Mouse (Mus musculus) kidney, adult 2 months (tissue): Measurements from ENCODE around the gene Arl15. TPM values are rescaled to one million over a fixed set of nuclear protein-coding genes. Genes with fewer than 3 reads are reported as not detected.

Experiments used
- DNase-seq: peaks from one replicate; pipeline ENCODE4 v3.0.0; 2021
- H3K27ac ChIP-seq: fragments of 200-500 bp; 2 replicates; pipeline ENCODE4 v1.5.1; 2012; ENCODE audit warnings: low read depth, low read length, control low read depth, inconsistent platforms; ENCODE audit not compliant: insufficient read depth
- H3K27me3 ChIP-seq: fragments of 200-500 bp; replicated peaks from 2 replicates; pipeline ENCODE4 v1.6.1; 2012; ENCODE audit warnings: mild to moderate bottlenecking, moderate library complexity, low read length, inconsistent platforms; ENCODE audit not compliant: control insufficient read depth, insufficient read depth
- H3K36me3 ChIP-seq: fragments of 200-500 bp; 2 replicates; pipeline ENCODE4 v1.6.1; 2012; ENCODE audit warnings: mild to moderate bottlenecking, moderate library complexity, low read length, inconsistent platforms; ENCODE audit not compliant: control insufficient read depth, insufficient read depth
- H3K4me1 ChIP-seq: fragments of 200-500 bp; 2 replicates; pipeline ENCODE4 v1.6.1; 2011; ENCODE audit warnings: low read length; ENCODE audit not compliant: control insufficient read depth, insufficient read depth
- H3K4me3 ChIP-seq: fragments of 200-500 bp; 2 replicates; pipeline ENCODE4 v1.5.1; 2011; ENCODE audit warnings: mild to moderate bottlenecking, low read depth, low read length, control low read depth; ENCODE audit not compliant: insufficient read depth
- CTCF ChIP-seq: fragments of 200-500 bp; conservative IDR thresholded peaks from 2 replicates; pipeline ENCODE4 v1.5.1; 2011; ENCODE audit warnings: low read depth, mild to moderate bottlenecking, control low read depth, low read length, moderate library complexity, mixed read lengths; ENCODE audit not compliant: insufficient read depth, insufficient read length
- POLR2A ChIP-seq: fragments of 200-500 bp; IDR thresholded peaks from one replicate; pipeline ENCODE4 v1.6.1; 2011; ENCODE audit warnings: low read depth, low read length, control low read depth
- WGBS: fragments of 180-500 bp; shearing (Covaris S2); methylation state at CpG from one replicate; pipeline ENCODE4 v1.1.7; 2018; 5-methylcytosine and 5-hydroxymethylcytosine counted together
- polyA plus RNA-seq: library from polyadenylated mRNA; depleted of rRNA; stranded (reverse); fragments of >200 nt; gene quantifications from 2 replicates; pipeline ENCODE4 v1.2.3, GENCODE M21; 2012

The Arl15 gene
- polyA plus RNA-seq, 1 experiment, result 9.4 TPM

GRCm38 (mm10) chr13:114068421-114068820 lies 274.1 kb downstream of the Arl15 start:
- Histone ChIP-seq H3K4me1 (no peaks in the 10 kb centered on the region), H3K27me3 (no peaks in the 10 kb centered on the region), H3K4me3 (no peak overlapping the region), H3K27ac (no peak overlapping the region), H3K36me3 (no peaks in the 10 kb centered on the region)
- TF ChIP-seq POLR2A, result no peak
- TF ChIP-seq CTCF, result no peak
- DNase-seq, result no peak
- 96% methylated on average over 5 of the region's 5 CpGs for WGBS

- TF ChIP-seq CTCF (no peak), POLR2A (no peak)
- Histone ChIP-seq H3K36me3 (no peaks in the 10 kb centered on the region), H3K27me3 (no peaks in the 10 kb centered on the region), H3K4me3 (no peak overlapping the region), H3K27ac (no peak overlapping the region), H3K4me1 (no peaks in the 10 kb centered on the region)
- DNase-seq, result no peak
- WGBS, result 92% methylated on average over 7 of the region's 7 CpGs
These were observed 277.1 kb downstream of the Arl15 start for GRCm38 (mm10) chr13:114071439-114071838.

GRCm38 (mm10) chr13:114074471-114074870 lies 280.2 kb downstream of the Arl15 start:
- 63% methylated on average over 8 of the region's 8 CpGs for WGBS
- H3K4me3 ChIP-seq, result no peak overlapping the region
- H3K36me3 ChIP-seq, result no peaks in the 10 kb centered on the region
- H3K27me3 ChIP-seq, result no peaks in the 10 kb centered on the region
- DNase-seq, result no peak
- TF ChIP-seq POLR2A, result no peak
- H3K4me1 ChIP-seq, result no peaks in the 10 kb centered on the region
- H3K27ac ChIP-seq, result no peak overlapping the region

DNA sequence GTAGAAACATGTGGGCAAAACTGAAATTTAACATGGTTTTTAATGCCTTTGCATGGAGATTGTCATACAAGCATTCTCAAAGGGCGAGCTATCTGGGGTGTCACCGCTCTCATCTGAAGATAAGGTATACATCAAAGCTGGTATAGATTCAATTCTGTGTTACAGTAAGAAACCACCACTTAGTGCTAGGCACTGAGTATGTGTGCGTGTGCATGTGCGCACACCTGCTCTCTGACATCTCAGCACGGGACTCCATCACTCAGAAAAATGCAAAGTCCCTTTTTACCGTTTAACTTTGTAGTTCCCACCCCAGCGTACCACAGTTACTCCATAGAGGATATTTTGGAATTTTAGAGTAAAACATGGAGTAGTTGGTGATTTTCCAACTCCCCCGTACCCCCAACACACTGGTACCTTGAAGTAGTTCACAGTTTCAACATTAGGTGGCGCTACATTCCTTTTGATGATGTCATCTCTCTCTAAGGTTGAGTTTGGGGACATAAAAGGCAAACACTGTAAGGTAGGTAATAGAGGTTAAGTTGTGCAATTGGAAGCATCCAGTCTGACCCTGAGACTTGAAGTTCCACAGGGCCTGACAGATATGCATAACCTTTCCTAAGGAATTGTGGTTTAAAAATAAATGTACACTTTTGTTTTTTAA lies 281.5 kb downstream of the Arl15 start:
- Histone ChIP-seq H3K4me3 (no peak overlapping the region), H3K36me3 (no peaks in the 10 kb centered on the region), H3K4me1 (no peaks in the 10 kb centered on the region), H3K27ac (no peak overlapping the region), H3K27me3 (no peaks in the 10 kb centered on the region)
- 68% methylated on average over 9 of the region's 9 CpGs for WGBS
- no peak for TF ChIP-seq POLR2A
- 0 out of 2 replicates have a peak, but pooled peaks have one; percentile 26 for TF ChIP-seq CTCF
- DNase-seq, result peak; percentile 44

- no peak for DNase-seq
- no peak for TF ChIP-seq CTCF
- no peak for TF ChIP-seq POLR2A
- no peaks in the 10 kb centered on the region for H3K4me1 ChIP-seq
- no peaks in the 10 kb centered on the region for H3K36me3 ChIP-seq
- WGBS, result 95% methylated on average over 9 of the region's 9 CpGs
- H3K4me3 ChIP-seq, result no peak overlapping the region
- no peaks in the 10 kb centered on the region for H3K27me3 ChIP-seq
- no peak overlapping the region for H3K27ac ChIP-seq
These were observed 282.9 kb downstream of the Arl15 start for GRCm38 (mm10) chr13:114077181-114077580.

- no peaks in the 10 kb centered on the region for H3K4me1 ChIP-seq
- no peak overlapping the region for H3K4me3 ChIP-seq
- whole genome bisulfite sequencing, result 71% methylated on average over 17 of the region's 17 CpGs
- TF ChIP-seq POLR2A (no peak), CTCF (no peak)
- no peak overlapping the region for H3K27ac ChIP-seq
- no peak for DNase-seq
- no peaks in the 10 kb centered on the region for H3K36me3 ChIP-seq
- no peaks in the 10 kb centered on the region for H3K27me3 ChIP-seq
These were observed 283.4 kb downstream of the Arl15 start for GRCm38 (mm10) chr13:114077584-114078270.

DNA sequence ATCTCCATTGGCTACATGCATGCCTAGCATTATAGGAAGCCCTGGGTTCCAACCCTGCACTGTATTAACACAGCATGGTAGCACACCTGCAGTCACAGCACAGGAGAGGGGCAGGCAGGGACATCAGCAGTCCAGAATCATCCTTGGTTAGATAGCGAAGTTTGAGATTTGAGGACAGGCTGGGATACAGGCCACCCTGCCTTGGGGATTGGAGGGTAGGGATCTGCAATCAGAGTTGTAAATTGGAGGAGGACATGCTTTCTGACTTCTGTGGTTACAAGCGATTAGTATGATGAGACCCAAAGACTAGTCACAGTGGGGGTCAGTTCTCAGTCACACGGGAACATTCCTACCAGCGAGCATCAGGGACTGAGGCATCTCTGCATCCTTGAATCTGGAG lies 284.5 kb downstream of the Arl15 start:
- H3K27ac ChIP-seq, result no peak overlapping the region
- DNase-seq, result no peak
- no peaks in the 10 kb centered on the region for H3K4me1 ChIP-seq
- WGBS, result 91% methylated on average over 4 of the region's 4 CpGs
- no peaks in the 10 kb centered on the region for H3K36me3 ChIP-seq
- H3K27me3 ChIP-seq, result no peaks in the 10 kb centered on the region
- TF ChIP-seq CTCF (no peak), POLR2A (no peak)
- H3K4me3 ChIP-seq, result no peak overlapping the region
